Mouse (Mus musculus) C2C12 (cell line): ENCODE measurements at regions not wholly inside any gene's neighbourhood (a gene's known extent, or its start where the extent isn't known, plus 50 kb on each side); places are given as distances from the start of the nearest gene placed in this dataset.

Source experiments
- H3K27me3 ChIP-seq: one replicate; pipeline ENCODE4 v1.6.1; 2011; ENCODE audit not compliant: control insufficient read depth, insufficient read depth, insufficient read length
- H3K36me3 ChIP-seq: one replicate; pipeline ENCODE4 v1.6.1; 2011; ENCODE audit not compliant: control insufficient read depth, insufficient read depth
- H3K4me3 ChIP-seq: one replicate; pipeline ENCODE4 v1.5.1; 2011; ENCODE audit warnings: mild to moderate bottlenecking, control low read depth; ENCODE audit not compliant: poor library complexity, insufficient read depth, severe bottlenecking
- H3K79me2 ChIP-seq: one replicate; pipeline ENCODE4 v1.6.1; 2011; ENCODE audit not compliant: control insufficient read depth, insufficient read depth
- H3K79me3 ChIP-seq: one replicate; pipeline ENCODE4 v1.6.1; 2011; ENCODE audit warnings: low read depth, control low read depth
- H3ac ChIP-seq: one replicate; pipeline ENCODE3; 2011; ENCODE audit warnings: low read depth; ENCODE audit not compliant: control insufficient read depth, insufficient read length
- CEBPB ChIP-seq: IDR thresholded peaks from one replicate; pipeline ENCODE4 v1.6.1; 2011; ENCODE audit warnings: low read depth, mild to moderate bottlenecking, control low read depth, moderate library complexity
- CTCF ChIP-seq: IDR thresholded peaks from one replicate; pipeline ENCODE4 v1.5.1; 2011; ENCODE audit not compliant: control insufficient read depth, insufficient read depth, insufficient read length
- FOSL1 ChIP-seq: IDR thresholded peaks from one replicate; pipeline ENCODE4 v1.8.0; 2011; ENCODE audit warnings: mild to moderate bottlenecking, low read length; ENCODE audit not compliant: poor library complexity, insufficient read depth, severe bottlenecking
- MAX ChIP-seq: IDR thresholded peaks from one replicate; pipeline ENCODE4 v1.6.1; 2011; ENCODE audit warnings: mild to moderate bottlenecking, control low read depth
- MYOD1 ChIP-seq: IDR thresholded peaks from one replicate; pipeline ENCODE4 v1.6.1; 2011; ENCODE audit warnings: low read depth; ENCODE audit not compliant: control insufficient read depth, insufficient read length
- MYOG ChIP-seq: IDR thresholded peaks from one replicate; pipeline ENCODE4 v1.6.1; 2011; ENCODE audit not compliant: control insufficient read depth, insufficient read length; ENCODE audit errors: extremely low read depth
- USF1 ChIP-seq: IDR thresholded peaks from one replicate; pipeline ENCODE4 v1.6.1; 2011; ENCODE audit warnings: low read depth, mild to moderate bottlenecking, control low read depth, moderate library complexity

- Histone ChIP-seq H3K36me3 (no peaks in the 10 kb centered on the region), H3ac (no peak overlapping the region), H3K79me3 (no peaks in the 10 kb centered on the region), H3K27me3 (no peaks in the 10 kb centered on the region), H3K4me3 (no peak overlapping the region), H3K79me2 (no peaks in the 10 kb centered on the region)
- no peak for TF ChIP-seq USF1
- TF ChIP-seq MYOG: no peak
- TF ChIP-seq FOSL1: no peak
- no peak for TF ChIP-seq MAX
- TF ChIP-seq MYOD1: no peak
- TF ChIP-seq CTCF: no peak
Measured at GRCm38 (mm10) chr3:144119076-144119475, 85.9 kb downstream of the Lmo4 start.

GRCm38 (mm10) chr3:144113672-144114645 lies 91.1 kb downstream of the Lmo4 start:
- Histone ChIP-seq H3K27me3 (no peaks in the 10 kb centered on the region), H3K4me3 (no peak overlapping the region), H3ac (no peak overlapping the region), H3K79me3 (no peaks in the 10 kb centered on the region), H3K79me2 (no peaks in the 10 kb centered on the region), H3K36me3 (no peaks in the 10 kb centered on the region)
- TF ChIP-seq USF1: no peak
- no peak for TF ChIP-seq FOSL1
- TF ChIP-seq MYOD1: no peak
- no peak for TF ChIP-seq MAX

- no peak overlapping the region for H3K4me3 ChIP-seq
- no peaks in the 10 kb centered on the region for H3K79me2 ChIP-seq
- H3ac ChIP-seq: no peak overlapping the region
- TF ChIP-seq CEBPB (peak; percentile 44), MYOG (no peak)
- H3K79me3 ChIP-seq: no peaks in the 10 kb centered on the region
- no peaks in the 10 kb centered on the region for H3K36me3 ChIP-seq
- no peaks in the 10 kb centered on the region for H3K27me3 ChIP-seq
Measured at GRCm38 (mm10) chr3:144110331-144111080, 94.5 kb downstream of the Lmo4 start.

- Histone ChIP-seq H3K4me3 (no peak overlapping the region), H3K27me3 (no peaks in the 10 kb centered on the region)
- TF ChIP-seq CTCF (no peak), MAX (no peak), MYOG (no peak), CEBPB (no peak), FOSL1 (no peak), USF1 (no peak), MYOD1 (no peak)
Measured at GRCm38 (mm10) chr3:144109769-144110168, 95.3 kb downstream of the Lmo4 start.

GRCm38 (mm10) chr3:144108310-144108709 lies 96.7 kb downstream of the Lmo4 start:
- Histone ChIP-seq H3K36me3 (no peaks in the 10 kb centered on the region), H3K27me3 (no peaks in the 10 kb centered on the region), H3K79me2 (no peaks in the 10 kb centered on the region), H3K79me3 (no peaks in the 10 kb centered on the region), H3ac (no peak overlapping the region), H3K4me3 (no peak overlapping the region)
- TF ChIP-seq CTCF: no peak
- TF ChIP-seq USF1: no peak
- no peak for TF ChIP-seq CEBPB
- TF ChIP-seq MYOG: no peak
- no peak for TF ChIP-seq MYOD1
- no peak for TF ChIP-seq MAX
- no peak for TF ChIP-seq FOSL1

More at GRCm38 (mm10) chr3:144109769-144110168, 95.3 kb downstream of the Lmo4 start:
- Histone ChIP-seq H3K36me3 (no peaks in the 10 kb centered on the region), H3K79me3 (no peaks in the 10 kb centered on the region), H3ac (no peak overlapping the region), H3K79me2 (no peaks in the 10 kb centered on the region)
